Mouse (Mus musculus) cortical plate, adult 2 months (tissue): ENCODE measurements around the gene Zfp938.

Experiments
- CTCF ChIP-seq: fragments of 200-500 bp; IDR thresholded peaks from 2 replicates; pipeline ENCODE4 v1.5.1; 2011; ENCODE audit warnings: mild to moderate bottlenecking, control low read depth, low read length; ENCODE audit not compliant: insufficient read depth; ENCODE audit errors: extremely low read depth
- POLR2A ChIP-seq: fragments of 200-500 bp; IDR thresholded peaks from 2 replicates; pipeline ENCODE4 v1.6.1; 2011; ENCODE audit warnings: mild to moderate bottlenecking, low read length, control low read depth; ENCODE audit not compliant: insufficient read depth; ENCODE audit errors: extremely low read depth

DNA sequence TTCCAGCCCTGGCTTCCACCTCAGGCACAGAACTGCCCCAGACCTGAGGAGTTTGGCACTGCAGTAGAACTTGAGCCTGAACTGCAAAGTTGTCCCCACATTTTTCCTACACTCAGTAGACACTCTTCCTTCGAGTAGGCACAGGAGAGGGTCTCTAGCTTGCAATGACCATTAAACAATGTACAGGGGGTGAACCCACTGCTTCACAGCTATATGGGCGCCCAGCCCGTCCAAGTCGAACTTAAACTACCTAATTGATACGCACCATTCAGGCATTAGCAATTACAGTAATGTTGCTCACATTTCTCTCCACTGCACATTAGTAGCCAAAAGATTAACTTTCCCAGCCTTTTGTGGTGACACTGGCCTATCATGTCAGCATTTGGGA lies 315 bp upstream of the Zfp938 start:
- TF ChIP-seq POLR2A (no peak), CTCF (no peak)
